Mouse (Mus musculus): ENCODE measurements around the gene Abl1. TPM values are rescaled to one million over a fixed set of nuclear protein-coding genes. Genes with fewer than 3 reads are reported as not detected.

Abl1 gene
- total and polyA plus RNA-seq, 3 experiments = 9.8 to 22.4 (median 15.2) TPM

- peak; percentile 17 for DNase-seq (ENCODE audit: extremely low read depth)
- Histone ChIP-seq H3K4me1 (ENCODE audit: control insufficient read depth in 1 of 2, insufficient read depth in 2 of 2) (peaks cover 0 to 14% of the 10 kb centered on the region in 2 experiments; a peak in 2 of 4 replicates), H3K27me3 (replicated peaks) (no peaks in the 10 kb centered on the region), H3K9ac (ENCODE audit: insufficient read depth, low read depth) (no peak overlapping the region), H3K4me3 (replicated peaks in 1 of 3; ENCODE audit: low read depth in 2 of 3, low read length in 2 of 3, poor library complexity in 1 of 3) (no peak overlapping the region), H3K4me2 (ENCODE audit: insufficient read depth, low read depth, poor library complexity, severe bottlenecking) (no peak overlapping the region), H3K27ac (ENCODE audit: insufficient read depth, low read depth) (no peak overlapping the region), H3K36me3 (replicated peaks in 1 of 2; ENCODE audit: control insufficient read depth in 1 of 2, insufficient read depth in 1 of 2, low read length in 1 of 2) (peaks cover 0 to 26% of the 10 kb centered on the region in 2 experiments), H3K79me2 (replicated peaks; ENCODE audit: control insufficient read depth, extremely low read depth, insufficient read depth, poor library complexity, severe bottlenecking) (no peaks in the 10 kb centered on the region), H3K9me3 (replicated peaks; ENCODE audit: low read length) (no peaks in the 10 kb centered on the region)
- TF ChIP-seq CTCF (conservative IDR thresholded peaks at IDR 0.05 in 1 of 2, IDR thresholded peaks at IDR 0.05 in 1 of 2; ENCODE audit: low read depth in 2 of 2, low read length in 2 of 2) (peak; percentile 26 to 49; a peak in 3 of 4 replicates), NRF1 (IDR thresholded peaks at IDR 0.05; ENCODE audit: low read depth, low read length) (no peak), SMC3 (IDR thresholded peaks at IDR 0.05; ENCODE audit: low read depth, low read length) (peak; percentile 30)
- dilution Hi-C loops (cut with MboI; ENCODE audit: extremely low pct_ligation_motif_present, extremely low pct_unique_long_range_greater_than_20kb, low sequenced_read_pairs) = no loop called here
- in situ Hi-C loops (cut with MboI; ENCODE audit: low pct_ligation_motif_present, low pct_unique_long_range_greater_than_20kb, low sequenced_read_pairs) = loop anchor here (10.0 kb wide), 1 partner anchor 64 kb away; no protein-coding TSS in a partner anchor
Observed at GRCm38 (mm10) chr2:31720783-31721182, 32.6 kb downstream of the Abl1 start.

GRCm38 (mm10) chr2:31724730-31725490, 36.7 kb downstream of the Abl1 start:
- no peaks in the 10 kb centered on the region for H3K27me3 ChIP-seq (replicated peaks)
- TF ChIP-seq SIN3A (IDR thresholded peaks at IDR 0.05; ENCODE audit: low read length) = no peak
- no peak for TF ChIP-seq HCFC1 (IDR thresholded peaks at IDR 0.05; ENCODE audit: low read depth, low read length)
- no peak for TF ChIP-seq NRF1 (IDR thresholded peaks at IDR 0.05; ENCODE audit: low read depth, low read length)
- TF ChIP-seq NELFE (IDR thresholded peaks at IDR 0.05; ENCODE audit: low read depth, low read length) = no peak
- no peak for TF ChIP-seq MEF2A (IDR thresholded peaks at IDR 0.05; ENCODE audit: borderline replicate concordance, low read depth, low read length)
- TF ChIP-seq KAT2A (IDR thresholded peaks at IDR 0.05; ENCODE audit: insufficient replicate concordance, low read length) = no peak
- TF ChIP-seq UBTF (IDR thresholded peaks at IDR 0.05; ENCODE audit: low read depth, low read length) = no peak
- TF ChIP-seq TCF12 (IDR thresholded peaks at IDR 0.05; ENCODE audit: low read depth, low read length) = no peak
- TF ChIP-seq MAFK (IDR thresholded peaks at IDR 0.05; ENCODE audit: insufficient replicate concordance, low read length) = no peak
- TF ChIP-seq MXI1 (IDR thresholded peaks at IDR 0.05; ENCODE audit: low read depth, low read length) = no peak
- no peak for TF ChIP-seq EP300 (IDR thresholded peaks at IDR 0.05; ENCODE audit: low read length)
- TF ChIP-seq POLR2A (IDR thresholded peaks at IDR 0.05; ENCODE audit: low read depth, low read length) = no peak
- no peak for TF ChIP-seq SMC3 (IDR thresholded peaks at IDR 0.05; ENCODE audit: low read depth, low read length)
- no peak for TF ChIP-seq IRF4 (IDR thresholded peaks at IDR 0.05; ENCODE audit: low read depth, low read length)
- TF ChIP-seq POLR2AphosphoS2 (IDR thresholded peaks at IDR 0.05; ENCODE audit: low read depth, low read length) = no peak
- TF ChIP-seq CHD2 (IDR thresholded peaks at IDR 0.05; ENCODE audit: low read length) = no peak
- TF ChIP-seq BHLHE40 (IDR thresholded peaks at IDR 0.05; ENCODE audit: low read depth, low read length) = no peak
- no peak for TF ChIP-seq PAX5 (IDR thresholded peaks at IDR 0.05; ENCODE audit: low read length)
- TF ChIP-seq USF2 (conservative IDR thresholded peaks at IDR 0.05; ENCODE audit: low read depth, low read length) = no peak
- TF ChIP-seq RAD21 (IDR thresholded peaks at IDR 0.05; ENCODE audit: low read depth, low read length) = no peak
- peaks cover 12 to 41% of the 10 kb centered on the region in 2 experiments for H3K4me1 ChIP-seq (ENCODE audit: control insufficient read depth in 1 of 2, insufficient read depth in 2 of 2)
- H3K9ac ChIP-seq (ENCODE audit: insufficient read depth, low read depth) = no peak overlapping the region
- DNase-seq (ENCODE audit: extremely low read depth) = no peak
- H3K4me2 ChIP-seq (ENCODE audit: insufficient read depth, low read depth, poor library complexity, severe bottlenecking) = no peak overlapping the region
- no peaks in the 10 kb centered on the region for H3K79me2 ChIP-seq (replicated peaks; ENCODE audit: control insufficient read depth, extremely low read depth, insufficient read depth, poor library complexity, severe bottlenecking)
- dilution Hi-C loops (cut with MboI; ENCODE audit: extremely low pct_ligation_motif_present, extremely low pct_unique_long_range_greater_than_20kb, low sequenced_read_pairs) (no loop called here), in situ Hi-C loops (cut with MboI; ENCODE audit: low pct_ligation_motif_present, low pct_unique_long_range_greater_than_20kb, low sequenced_read_pairs) (loop anchor here (10.0 kb wide), 1 partner anchor 60 kb away; no protein-coding TSS in a partner anchor)
- H3K4me3 ChIP-seq (replicated peaks in 1 of 3; ENCODE audit: low read depth in 2 of 3, low read length in 2 of 3, poor library complexity in 1 of 3) = no peak overlapping the region
- H3K27ac ChIP-seq (ENCODE audit: insufficient read depth, low read depth) = no peak overlapping the region
- no peaks in the 10 kb centered on the region for H3K9me3 ChIP-seq (replicated peaks; ENCODE audit: low read length)
- H3K36me3 ChIP-seq (replicated peaks in 1 of 2; ENCODE audit: control insufficient read depth in 1 of 2, insufficient read depth in 1 of 2, low read length in 1 of 2) = peaks cover 0 to 15% of the 10 kb centered on the region in 2 experiments

Data from CH12.LX (cell line).